Mouse (Mus musculus): ENCODE measurements around the gene Hist1h1b.
"Not testable (repeated sequence)": the region's sequence is repeated elsewhere in the genome, so short reads cannot be mapped to it uniquely, and the experiment has no call there.

Gene Hist1h1b

DNA sequence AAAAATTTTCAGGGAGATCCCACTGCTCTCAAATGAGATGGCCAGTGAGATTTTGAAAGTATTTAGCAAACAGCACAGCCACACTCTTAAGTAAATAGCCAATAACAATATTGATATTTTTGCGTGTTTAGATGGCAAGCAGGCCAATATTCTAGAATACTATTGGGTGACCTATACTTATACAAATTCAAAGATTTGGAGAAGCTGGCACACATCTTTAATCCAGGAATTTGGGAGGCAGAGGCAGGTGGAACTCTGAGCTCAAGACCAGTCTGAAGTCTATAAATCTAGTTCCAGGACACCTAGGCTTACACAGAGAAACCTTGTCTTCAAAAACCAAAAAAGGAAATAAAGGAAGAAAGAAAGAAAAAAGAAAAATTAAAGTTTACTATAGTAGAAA lies 1.2 kb upstream of the Hist1h1b start:
- no peak for DNase-seq

DNA sequence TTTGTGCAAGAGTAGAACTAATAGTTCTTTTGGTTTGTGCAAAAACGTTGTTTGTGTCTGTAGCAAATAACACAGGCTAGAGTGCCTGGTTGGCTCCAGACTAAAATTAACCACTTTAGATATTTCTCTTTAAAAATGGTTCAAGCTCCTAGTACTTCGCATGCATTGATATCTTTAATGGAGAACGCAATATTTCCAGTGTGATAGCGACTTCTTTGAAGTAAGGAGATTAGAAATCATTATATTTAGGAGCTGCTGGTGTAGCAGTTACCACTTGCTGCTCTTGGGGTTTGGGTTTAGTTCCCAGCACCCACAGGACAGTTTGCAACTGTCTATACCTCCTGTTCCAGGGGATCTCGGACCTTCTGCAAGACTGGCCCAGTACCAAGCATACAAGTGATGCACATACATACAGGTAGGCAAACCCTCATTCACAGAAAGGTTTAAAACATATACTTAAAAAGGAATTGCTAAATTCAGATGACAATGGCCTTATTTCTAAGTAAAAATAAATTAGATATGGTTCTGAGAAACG lies 663 bp upstream of the Hist1h1b start:
- DNase-seq: no peak

DNA sequence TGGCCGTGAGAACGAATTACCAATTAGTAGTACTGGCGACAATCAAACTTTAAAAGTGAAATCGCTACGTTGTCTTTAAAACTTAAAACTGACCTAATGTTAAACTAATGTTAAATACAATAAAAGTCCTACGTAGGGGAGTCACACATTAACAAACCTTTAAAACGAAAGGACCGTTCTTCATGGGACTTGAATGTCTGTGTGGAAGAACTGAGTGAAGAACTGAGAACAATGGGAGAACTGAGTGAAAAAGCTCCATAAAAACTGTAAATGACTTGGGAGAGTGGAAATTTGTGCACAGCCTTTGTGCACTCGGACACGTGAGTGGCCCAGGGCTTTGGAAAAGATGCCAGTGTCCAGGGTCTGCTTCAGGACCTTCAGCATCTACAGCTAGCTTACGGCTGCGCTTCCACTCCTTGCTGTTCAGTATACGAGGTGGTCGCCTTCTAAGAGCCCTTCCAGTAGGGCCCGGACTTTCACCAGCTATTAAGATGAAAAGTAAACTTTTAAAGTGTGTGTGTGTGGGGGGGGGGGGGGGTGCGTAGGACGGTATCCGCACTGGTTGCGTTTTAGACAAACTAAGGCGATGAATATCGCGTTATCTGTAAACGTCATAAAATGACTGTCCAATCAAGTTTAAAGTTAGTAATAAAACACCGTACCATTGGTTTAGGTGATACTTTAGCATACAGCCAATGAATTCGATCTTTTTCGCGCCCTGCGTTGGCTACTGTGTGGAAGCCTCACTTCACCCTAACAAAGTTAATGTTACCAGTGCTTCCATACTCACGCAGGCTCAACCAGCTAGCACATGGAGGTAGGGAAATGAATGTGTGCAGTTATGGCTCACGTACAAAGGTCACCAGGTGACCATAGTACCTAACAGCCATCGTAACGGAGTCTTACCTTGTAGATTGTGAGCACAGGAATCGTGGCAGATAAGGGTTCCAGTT lies 1.3 kb downstream of the Hist1h1b start:
- DNase-seq: peak; percentile 67

DNA sequence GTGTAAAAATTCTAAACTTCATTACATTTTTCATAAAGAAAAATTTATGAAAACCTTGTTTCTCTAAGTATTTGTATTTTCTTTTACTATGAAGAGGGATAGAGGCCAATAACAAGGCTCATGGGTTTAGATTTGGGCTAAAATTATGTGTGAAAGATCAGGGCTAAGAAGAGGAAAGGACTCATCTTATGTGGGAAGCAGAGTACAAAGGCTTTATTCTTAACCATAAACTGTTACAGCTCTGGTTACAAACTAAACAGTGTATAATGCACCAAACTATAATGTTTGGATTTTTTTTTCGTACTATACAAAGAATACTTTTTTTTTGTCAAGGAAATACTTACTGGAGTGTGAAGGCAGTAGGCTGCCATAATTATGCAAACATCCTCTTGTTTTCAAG lies 24.7 kb downstream of the Hist1h1b start:
- no peak for DNase-seq

DNA sequence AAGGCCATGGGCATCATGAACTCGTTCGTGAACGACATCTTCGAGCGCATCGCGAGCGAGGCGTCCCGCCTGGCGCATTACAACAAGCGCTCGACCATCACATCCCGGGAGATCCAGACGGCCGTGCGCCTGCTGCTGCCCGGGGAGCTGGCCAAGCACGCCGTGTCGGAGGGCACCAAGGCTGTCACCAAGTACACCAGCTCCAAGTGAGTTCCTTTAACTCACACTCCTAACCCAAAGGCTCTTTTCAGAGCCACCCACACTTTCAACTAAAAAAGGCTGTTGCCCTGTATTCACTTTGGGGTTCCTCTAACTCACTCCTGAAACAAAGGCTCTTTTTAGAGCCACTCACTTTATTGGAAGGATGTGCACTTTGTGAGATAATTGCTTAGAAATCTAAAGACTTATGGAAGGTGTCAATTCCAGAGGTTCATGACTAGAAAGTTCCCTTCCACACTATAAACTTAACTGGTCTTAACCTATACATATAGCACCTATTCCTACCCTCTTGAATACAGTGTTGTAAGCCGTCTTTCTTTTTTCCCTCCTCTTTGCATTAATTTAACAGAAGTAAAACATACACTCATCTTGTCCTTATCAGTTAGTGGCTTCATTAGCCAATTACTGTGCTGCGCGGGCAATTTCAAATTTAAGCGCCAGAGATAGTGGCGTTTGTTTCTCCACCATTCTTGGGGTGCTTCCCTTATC lies 26.0 kb downstream of the Hist1h1b start:
- DNase-seq: not testable (repeated sequence)

DNA sequence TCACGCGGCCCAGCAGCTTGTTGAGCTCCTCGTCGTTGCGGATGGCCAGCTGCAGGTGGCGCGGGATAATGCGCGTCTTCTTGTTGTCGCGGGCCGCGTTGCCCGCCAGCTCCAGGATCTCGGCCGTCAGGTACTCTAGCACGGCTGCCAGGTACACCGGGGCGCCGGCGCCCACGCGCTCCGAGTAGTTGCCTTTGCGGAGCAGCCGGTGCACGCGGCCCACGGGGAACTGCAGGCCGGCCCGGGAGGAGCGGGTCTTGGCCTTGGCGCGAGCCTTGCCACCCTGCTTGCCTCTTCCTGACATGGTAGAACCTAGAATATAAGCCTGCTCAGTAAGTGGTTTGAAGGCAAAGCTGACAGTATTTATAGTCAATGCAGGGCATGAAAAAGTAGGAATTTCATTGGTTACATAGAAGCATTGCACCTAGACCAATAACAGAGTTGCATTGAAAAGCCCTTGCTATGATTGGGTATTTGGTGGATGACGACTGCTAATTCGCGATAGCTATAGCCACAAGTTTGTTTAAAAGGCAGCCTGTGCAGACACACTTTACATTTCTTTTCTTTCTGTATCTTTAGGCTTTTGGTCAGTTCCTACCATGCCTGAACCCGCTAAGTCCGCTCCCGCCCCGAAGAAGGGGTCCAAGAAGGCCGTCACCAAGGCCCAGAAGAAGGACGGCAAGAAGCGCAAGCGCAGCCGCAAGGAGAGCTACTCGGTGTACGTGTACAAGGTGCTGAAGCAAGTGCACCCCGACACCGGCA lies 26.7 kb downstream of the Hist1h1b start, which contains the start of the genes Hist1h2ak and Hist1h2bn:
Hist1h2ak (minus strand) TSS at position 304 of the 762 bp plus-strand sequence.
Hist1h2bn (plus strand) TSS at position 600 of the 762 bp plus-strand sequence.
- DNase-seq: peak; percentile 54

DNA sequence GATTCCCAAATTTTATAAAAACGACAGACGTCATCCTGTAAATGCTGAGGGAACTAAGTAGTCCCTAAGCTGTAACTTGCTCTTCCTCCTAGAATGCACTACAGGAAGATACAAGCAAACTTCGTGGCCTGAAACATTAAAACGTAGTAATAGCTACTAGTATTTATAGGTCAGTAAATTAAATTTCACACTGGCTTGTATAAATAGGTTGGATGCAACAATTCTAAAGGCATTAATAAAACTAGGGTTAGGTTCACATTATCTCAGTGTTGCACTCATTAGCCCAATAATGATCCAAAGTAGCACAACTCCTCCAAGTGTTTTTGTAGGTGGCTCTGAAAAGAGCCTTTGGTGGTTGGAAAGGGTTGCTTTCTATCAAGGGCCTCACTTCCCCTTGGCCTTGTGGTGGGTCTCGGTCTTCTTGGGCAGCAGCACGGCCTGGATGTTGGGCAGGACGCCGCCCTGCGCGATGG lies 27.3 kb downstream of the Hist1h1b start:
- no peak for DNase-seq

DNA sequence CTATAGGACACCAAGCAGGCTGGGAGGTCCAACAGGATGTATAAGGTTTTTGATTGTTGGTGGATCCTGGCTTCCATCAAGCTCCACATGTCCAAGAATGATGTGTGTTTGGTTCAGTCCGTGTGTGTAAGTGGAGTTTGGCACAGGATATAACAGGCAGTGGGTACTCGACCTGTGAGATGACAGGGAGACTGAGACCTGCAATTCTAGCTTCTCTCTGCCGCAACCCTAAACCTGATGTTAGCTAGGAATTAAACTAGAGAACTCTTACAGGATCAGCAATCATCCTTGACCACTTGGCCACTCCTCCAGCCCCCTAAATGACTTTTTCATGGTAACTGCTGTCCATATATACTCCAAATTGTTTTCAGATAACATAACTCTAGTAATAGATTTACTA lies 28.1 kb downstream of the Hist1h1b start:
- no peak for DNase-seq

DNA sequence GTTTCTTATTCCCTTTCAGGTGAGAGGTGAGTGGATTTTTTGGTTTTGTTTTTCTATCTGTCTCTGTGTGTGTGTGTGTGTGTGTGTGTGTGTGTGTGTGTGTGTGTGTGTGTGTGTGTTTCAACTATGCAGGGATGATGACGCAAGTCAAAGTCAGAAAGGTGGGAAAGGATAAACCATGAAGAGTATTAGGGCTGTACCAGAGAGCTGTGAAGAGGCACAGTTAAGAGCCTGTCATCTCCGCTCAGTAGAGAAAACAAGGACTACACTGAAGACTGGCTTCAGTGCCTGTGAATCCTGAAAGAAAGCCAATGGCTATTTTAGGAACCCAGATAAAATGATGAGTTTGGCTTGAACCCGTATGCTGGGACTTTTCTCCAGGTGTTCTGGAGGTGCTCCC lies 28.6 kb downstream of the Hist1h1b start:
- DNase-seq: no peak

DNA sequence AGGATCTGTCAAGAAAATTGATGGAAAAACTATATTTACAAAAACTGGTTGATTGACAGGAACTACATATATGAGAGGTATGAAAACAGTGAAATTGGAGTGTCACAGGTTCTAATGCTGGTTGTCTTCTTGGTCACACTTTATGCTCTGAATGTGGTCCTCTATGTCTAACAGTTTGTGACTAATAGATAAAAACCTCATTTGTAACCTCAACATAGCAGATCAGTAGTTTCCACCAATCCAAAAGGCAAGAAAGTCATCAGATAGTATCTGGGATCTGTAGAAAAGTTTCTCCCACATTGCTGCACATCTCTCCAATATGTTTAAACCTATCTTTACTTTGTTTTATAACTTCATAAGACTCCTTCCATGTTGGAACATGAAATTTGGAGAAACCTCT lies 29.0 kb downstream of the Hist1h1b start:
- no peak for DNase-seq

DNA sequence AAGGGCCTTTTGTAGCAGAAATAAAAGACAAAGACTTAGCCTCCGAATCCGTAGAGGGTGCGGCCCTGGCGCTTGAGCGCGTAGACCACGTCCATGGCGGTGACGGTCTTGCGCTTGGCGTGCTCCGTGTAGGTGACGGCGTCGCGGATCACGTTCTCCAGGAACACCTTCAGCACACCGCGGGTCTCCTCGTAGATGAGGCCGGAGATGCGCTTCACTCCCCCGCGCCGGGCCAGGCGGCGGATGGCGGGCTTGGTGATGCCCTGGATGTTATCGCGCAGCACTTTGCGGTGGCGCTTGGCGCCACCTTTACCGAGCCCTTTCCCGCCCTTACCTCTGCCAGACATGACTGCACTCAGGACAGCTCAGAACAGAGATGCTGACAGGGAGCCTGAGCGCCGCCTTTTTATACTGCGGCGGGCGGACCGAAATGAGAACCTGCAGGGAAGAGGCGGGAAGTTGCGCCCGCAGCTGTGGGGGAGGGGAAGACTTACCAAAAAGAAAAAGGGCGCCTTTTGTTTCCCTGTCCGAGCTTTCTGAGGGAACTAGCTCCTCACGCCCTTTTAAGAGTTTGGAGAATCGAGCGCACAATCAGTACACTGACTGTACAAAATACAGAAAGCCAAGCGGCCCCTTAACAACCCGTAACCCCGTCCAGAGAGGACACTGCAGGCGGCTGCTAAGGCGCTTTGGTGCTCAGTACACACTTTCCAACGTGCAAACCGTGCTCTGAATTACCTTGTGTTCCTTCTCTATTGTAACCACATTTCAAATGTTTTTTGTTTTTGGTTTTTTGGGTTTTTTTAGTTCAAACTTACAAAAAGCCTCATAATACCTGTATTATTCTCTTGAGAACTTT lies 30.0 kb downstream of the Hist1h1b start, which contains the start of gene Hist1h4k:
Hist1h4k (minus strand) TSS at position 347 of the 859 bp plus-strand sequence.
- DNase-seq: peak; percentile 86

DNA sequence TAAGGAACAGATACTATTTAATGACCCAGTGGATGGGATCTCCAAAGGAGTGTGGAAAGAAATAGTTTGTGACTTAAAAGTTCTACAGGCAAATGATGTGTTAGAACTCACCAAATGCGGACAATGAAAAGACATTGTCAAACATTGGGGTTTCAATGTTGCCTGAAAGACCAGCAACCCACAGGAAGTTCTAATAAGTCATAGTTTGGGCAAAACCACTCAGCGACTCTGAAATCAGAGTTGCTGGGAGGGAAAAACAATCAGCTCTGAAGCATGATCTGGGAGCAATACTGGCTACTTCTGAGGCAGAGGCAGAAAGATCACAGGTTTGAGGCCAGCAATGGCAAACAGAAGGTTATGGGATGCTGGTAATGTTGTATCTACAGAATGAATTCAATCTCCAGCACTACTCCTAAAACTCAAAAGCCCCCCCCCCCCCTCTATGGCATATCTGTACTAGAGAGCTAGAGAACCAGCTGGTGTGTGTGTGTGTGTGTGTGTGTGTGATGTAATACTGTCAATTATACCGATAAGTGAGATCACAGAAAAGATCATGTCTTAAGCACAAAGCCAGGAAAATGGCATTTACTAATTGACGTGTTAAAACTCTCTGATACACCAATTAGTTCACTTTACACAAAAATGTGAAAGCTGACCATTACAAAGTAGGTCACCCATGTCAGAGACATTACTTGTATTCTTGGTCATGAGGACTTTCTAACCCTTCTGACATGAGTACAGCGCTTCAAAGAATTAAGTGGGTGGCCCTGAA lies 30.9 kb downstream of the Hist1h1b start:
- DNase-seq: no peak

DNA sequence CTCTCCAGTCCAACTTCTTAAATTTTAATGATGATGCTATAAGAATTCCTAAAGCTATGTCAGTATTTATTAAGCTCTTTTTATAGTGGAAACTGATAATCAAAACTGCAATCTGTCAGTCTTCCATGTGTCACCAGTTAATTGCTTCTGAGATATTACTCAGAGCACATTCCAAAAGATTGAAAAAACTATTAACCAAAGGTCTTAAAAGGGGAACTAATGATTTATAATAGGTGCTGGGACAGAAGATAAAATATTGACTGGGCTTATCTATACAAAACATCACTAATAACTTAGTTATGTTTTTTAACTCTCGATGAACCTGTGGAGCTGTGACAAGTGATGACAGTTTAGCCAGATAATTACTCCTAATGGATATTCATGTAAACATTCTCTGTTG lies 35.4 kb downstream of the Hist1h1b start:
- DNase-seq: no peak

DNA sequence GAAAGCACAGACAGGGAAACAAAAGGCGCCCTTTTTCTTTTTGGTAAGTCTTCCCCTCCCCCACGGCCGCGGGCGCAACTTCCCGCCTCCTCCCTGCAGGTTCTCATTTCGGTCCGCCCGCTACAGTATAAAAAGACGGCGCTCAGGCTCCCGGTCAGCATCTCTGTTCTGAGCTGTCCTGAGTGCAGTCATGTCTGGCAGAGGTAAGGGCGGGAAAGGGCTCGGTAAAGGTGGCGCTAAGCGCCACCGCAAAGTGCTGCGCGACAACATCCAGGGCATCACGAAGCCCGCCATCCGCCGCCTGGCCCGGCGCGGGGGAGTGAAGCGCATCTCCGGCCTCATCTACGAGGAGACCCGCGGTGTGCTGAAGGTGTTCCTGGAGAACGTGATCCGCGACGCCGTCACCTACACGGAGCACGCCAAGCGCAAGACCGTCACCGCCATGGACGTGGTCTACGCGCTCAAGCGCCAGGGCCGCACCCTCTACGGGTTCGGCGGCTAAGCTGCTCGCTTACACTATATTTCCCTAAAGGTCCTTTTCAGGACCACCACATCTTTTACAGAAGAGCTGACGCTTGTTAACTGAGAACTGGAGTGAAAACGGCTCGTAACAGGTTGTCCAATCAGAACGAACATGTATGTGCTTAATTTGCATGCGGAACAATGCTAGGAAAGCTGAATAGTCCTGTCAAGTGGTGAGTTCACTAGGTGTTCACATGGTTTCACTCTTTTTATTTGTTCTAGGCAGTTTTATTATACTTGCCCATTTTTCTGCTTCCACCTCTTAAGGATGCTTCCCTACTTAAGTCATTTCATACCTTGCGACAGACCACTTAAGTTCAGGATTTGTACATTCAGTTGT lies 45.3 kb downstream of the Hist1h1b start, which contains the start of gene Hist1h4j:
Hist1h4j (plus strand) TSS at position 159 of the 862 bp plus-strand sequence.
- DNase-seq: peak; percentile 67

DNA sequence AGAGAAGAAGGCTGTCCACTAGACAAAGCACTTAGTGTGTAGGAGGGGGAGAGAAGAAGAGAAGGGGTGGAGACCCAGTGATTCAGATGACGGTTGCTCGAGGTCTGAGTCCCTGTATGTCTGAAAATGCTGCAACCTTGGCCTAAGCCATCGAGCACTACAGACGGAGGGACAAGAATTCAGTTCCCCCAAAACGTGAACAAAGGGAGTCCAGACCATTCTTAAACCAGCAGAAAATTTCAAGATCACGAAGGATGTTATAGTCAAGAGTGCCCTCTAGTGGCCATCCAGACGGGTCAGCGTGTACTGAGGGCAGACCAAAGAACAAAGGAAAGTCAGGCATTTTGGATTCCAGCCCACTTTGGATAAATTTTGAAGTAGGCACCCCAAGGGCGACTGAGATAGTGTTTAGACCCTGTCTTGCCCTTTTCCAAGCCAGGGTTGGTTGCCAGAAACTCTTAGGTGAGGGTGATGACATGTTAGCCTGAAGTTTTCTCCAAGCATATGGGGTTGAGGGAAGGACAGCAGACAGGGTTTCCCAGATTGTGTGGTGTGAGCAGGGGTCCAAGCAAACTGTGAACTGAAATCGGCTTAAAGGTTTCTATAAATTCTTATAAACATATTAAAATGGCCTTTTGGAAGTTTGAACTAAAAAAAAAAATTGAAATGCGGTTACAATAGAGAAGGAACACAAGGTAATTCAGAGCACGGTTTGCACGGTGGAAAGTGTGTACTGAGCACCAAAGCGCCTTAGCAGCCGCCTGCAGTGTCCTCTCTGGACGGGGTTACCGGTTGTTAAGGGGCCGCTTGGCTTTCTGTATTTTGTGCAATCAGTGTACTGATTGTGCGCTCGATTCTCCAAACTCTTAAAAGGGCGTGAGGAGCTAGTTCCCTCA lies 46.2 kb downstream of the Hist1h1b start:
- peak; percentile 85 for DNase-seq

DNA sequence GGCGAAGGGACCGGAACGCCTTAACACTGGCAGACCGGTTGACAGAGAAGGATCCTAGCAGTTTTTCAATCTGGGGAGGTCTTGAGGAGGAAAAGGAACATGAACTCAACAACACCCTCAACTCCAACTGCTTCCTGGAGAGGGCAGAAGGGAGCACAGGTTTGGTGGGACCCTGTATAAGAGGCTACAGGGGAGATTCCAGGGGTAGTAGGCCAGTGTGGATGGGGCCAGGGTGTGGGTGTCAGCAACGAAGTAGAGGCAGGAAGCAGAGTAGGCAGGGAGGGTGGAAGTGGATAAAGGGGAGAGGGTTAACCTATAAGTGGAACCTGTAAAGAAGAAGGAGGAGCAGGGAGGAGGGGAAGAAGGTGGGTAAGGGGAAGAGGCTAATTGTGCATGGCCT lies 47.0 kb downstream of the Hist1h1b start:
- DNase-seq: no peak
